8 mouse cellular contexts compared by ENCODE assay signal in the genomic region with DNA sequence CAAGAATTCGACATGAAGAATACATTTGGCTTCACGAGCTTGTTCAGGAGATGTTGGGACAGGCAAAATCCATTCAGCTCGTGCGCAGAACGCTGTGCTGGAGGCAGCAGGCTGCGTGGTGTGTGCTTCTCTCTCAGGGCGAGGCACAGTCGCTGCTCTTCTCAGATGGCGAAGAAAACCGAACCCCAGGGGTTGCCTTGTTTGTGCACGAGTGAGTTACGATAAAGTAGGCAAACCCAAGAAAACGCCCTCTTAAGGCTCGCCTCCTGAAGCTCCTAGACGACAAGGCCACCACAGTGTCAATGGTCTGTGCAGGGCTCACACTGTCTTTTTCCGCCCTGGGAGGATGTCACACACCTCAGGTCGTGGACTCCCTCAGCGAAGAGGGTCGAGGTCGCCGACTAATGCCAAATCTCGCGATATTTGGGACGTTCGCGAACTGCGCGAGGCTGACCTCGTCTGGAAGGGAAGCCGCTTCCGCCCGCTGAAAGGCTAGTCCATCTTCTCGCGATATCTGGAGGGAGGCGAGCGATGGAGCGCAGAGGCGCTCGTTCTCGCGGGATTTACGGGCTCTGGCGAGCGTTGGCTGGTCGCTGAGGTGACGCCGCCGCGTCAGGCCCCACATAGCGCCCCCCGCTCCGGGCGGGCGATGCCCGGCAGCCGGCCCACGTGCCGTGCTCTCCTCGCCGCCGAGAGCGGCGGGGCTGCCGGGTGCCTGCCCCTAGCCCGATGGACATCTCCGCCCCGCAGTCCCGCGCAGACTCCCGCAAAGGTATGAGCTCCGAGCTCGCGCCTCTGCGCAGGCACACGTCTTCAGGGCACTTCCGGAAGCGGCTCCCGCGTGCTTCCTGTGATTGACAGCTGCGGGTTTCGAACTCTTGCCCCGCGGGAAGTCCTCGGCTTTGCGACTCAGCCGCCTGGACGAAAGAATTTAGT. TPM values are rescaled to one million over a fixed set of nuclear protein-coding genes. Genes with fewer than 3 reads are reported as not detected.
A peak's percentile ranks its signal among the peaks of the same experiment; 100 is the strongest.
DNase-seq lines count a peak whose midpoint lies in the region; ATAC-seq and TF ChIP-seq lines count a peak whose summit lies in the region.

Gene Ercc6l2, plus strand, starts transcription at position 495 of the 936 bp plus-strand sequence.

- intact Hi-C loops in heart, postnatal 10 days (cut with DNase I) = loop anchor here (2.0 to 5.0 kb wide), 5 partner anchors 163 to 383 kb away; no protein-coding TSS in a partner anchor

- DNase-seq in heart, postnatal 10 days = peak; percentile 100
- DNase-seq in large intestine, adult 2 months (ENCODE audit: low read depth, low spot score) = peak; percentile 99
- DNase-seq in liver, postnatal 0 days = peak; percentile 98
- peak; percentile 98 for DNase-seq in testis, postnatal 10 days (ENCODE audit: low spot score)

- H3K4me1 ChIP-seq in ES-Bruce4 (ENCODE audit: control insufficient read depth, insufficient read depth, low read length) = no peaks in the 10 kb centered on the region
- peaks cover 17% of the 10 kb centered on the region for H3K4me1 ChIP-seq in forebrain, embryonic 13.5 days
- H3K4me1 ChIP-seq in liver, postnatal 0 days (ENCODE audit: insufficient read depth) = peaks cover 8% of the 10 kb centered on the region
- peaks cover 11% of the 10 kb centered on the region; the same call in 1 of the 2 replicates for H3K4me1 ChIP-seq in neural tube, embryonic 14.5 days (ENCODE audit: control insufficient read depth, insufficient read depth, low read length)

- peak within 1 kb of the TSS; percentile 73 for H3K4me2 ChIP-seq in forebrain, embryonic 13.5 days
- peak within 1 kb of the TSS; percentile 81 for H3K4me2 ChIP-seq in liver, postnatal 0 days (ENCODE audit: low read depth, low read length)
- peak within 1 kb of the TSS; percentile 62 for H3K4me2 ChIP-seq in neural tube, embryonic 14.5 days (ENCODE audit: low read depth, low read length)

- peak within 1 kb of the TSS; percentile 70 for H3K27ac ChIP-seq in ES-Bruce4 (ENCODE audit: insufficient read depth, low read length)
- H3K27ac ChIP-seq in forebrain, embryonic 13.5 days = peak within 1 kb of the TSS; percentile 89
- H3K27ac ChIP-seq in liver, postnatal 0 days (ENCODE audit: low read depth) = peak within 1 kb of the TSS; percentile 92
- H3K27ac ChIP-seq in neural tube, embryonic 14.5 days (ENCODE audit: low read depth, low read length) = peak within 1 kb of the TSS; percentile 99

- ATAC-seq in cerebellum, adult (ENCODE audit: insufficient number of reproducible peaks, low FRiP score, low TSS enrichment) = peak; percentile 98
- ATAC-seq in forebrain, embryonic 13.5 days = peak; percentile 99
- ATAC-seq in liver, postnatal 0 days = peak; percentile 99
- peak; percentile 100 for ATAC-seq in neural tube, embryonic 14.5 days (ENCODE audit: low read depth)

- no peak for TF ChIP-seq EP300 in ES-Bruce4 (IDR thresholded peaks at IDR 0.05; ENCODE audit: insufficient read depth, low read depth, low read length)
- TF ChIP-seq EP300 in liver, postnatal 0 days (IDR thresholded peaks at IDR 0.05; ENCODE audit: low read depth) = peak; percentile 90

- no peaks in the 10 kb centered on the region for H3K9me3 ChIP-seq in ES-Bruce4 (replicated peaks; ENCODE audit: control insufficient read depth, insufficient read depth, low read length, poor library complexity, severe bottlenecking)
- H3K9me3 ChIP-seq in forebrain, embryonic 13.5 days (replicated peaks) = no peaks in the 10 kb centered on the region
- no peaks in the 10 kb centered on the region for H3K9me3 ChIP-seq in liver, postnatal 0 days (ENCODE audit: low read length)
- no peaks in the 10 kb centered on the region for H3K9me3 ChIP-seq in neural tube, embryonic 14.5 days (ENCODE audit: control insufficient read depth, low read length)

- no peaks in the 10 kb centered on the region for H3K27me3 ChIP-seq in ES-Bruce4 (ENCODE audit: control insufficient read depth, insufficient read depth, low read length, poor library complexity, severe bottlenecking)
- H3K27me3 ChIP-seq in forebrain, embryonic 13.5 days = no peaks in the 10 kb centered on the region
- H3K27me3 ChIP-seq in liver, postnatal 0 days (ENCODE audit: insufficient read depth, low read length) = no peaks in the 10 kb centered on the region
- no peaks in the 10 kb centered on the region for H3K27me3 ChIP-seq in neural tube, embryonic 14.5 days (ENCODE audit: control insufficient read depth, insufficient read depth, low read length)

- no peaks in the 10 kb centered on the region for H3K36me3 ChIP-seq in ES-Bruce4 (ENCODE audit: control insufficient read depth, insufficient read depth, low read length, poor library complexity, severe bottlenecking)
- no peaks in the 10 kb centered on the region for H3K36me3 ChIP-seq in forebrain, embryonic 13.5 days (ENCODE audit: poor library complexity, severe bottlenecking)
- H3K36me3 ChIP-seq in liver, postnatal 0 days (replicated peaks; ENCODE audit: insufficient read depth, low read length) = no peaks in the 10 kb centered on the region
- no peaks in the 10 kb centered on the region for H3K36me3 ChIP-seq in neural tube, embryonic 14.5 days (ENCODE audit: control insufficient read depth, insufficient read depth, low read length)

- TF ChIP-seq POLR2A in ES-Bruce4 (IDR thresholded peaks at IDR 0.05; ENCODE audit: insufficient read depth, low read length) = peak; percentile 97

- WGBS in forebrain, embryonic 13.5 days = under 1% methylated on average over 86 of the region's 87 CpGs
- WGBS in large intestine, adult 2 months = under 1% methylated on average over 87 of the region's 87 CpGs
- under 1% methylated on average over 83 of the region's 87 CpGs for WGBS in liver, postnatal 0 days (ENCODE audit: insufficient replicate concordance)
- under 1% methylated on average over 87 of the region's 87 CpGs for WGBS in neural tube, embryonic 14.5 days

- peak within 1 kb of the TSS; percentile 81 for H3K4me3 ChIP-seq in ES-Bruce4 (ENCODE audit: low read depth, low read length)
- H3K4me3 ChIP-seq in forebrain, embryonic 13.5 days = peak within 1 kb of the TSS; percentile 65
- H3K4me3 ChIP-seq in liver, postnatal 0 days (ENCODE audit: low read depth, low read length) = peak within 1 kb of the TSS; percentile 73
- peak within 1 kb of the TSS; percentile 61 for H3K4me3 ChIP-seq in neural tube, embryonic 14.5 days (ENCODE audit: low read depth, low read length)

- TF ChIP-seq CTCF in ES-Bruce4 (IDR thresholded peaks at IDR 0.05; ENCODE audit: low read depth, low read length) = no peak
- TF ChIP-seq CTCF in liver, postnatal 0 days (IDR thresholded peaks at IDR 0.05; ENCODE audit: low read depth) = peak; percentile 7; the same call in 1 of the 2 replicates

- peak within 1 kb of the TSS; percentile 67 for H3K9ac ChIP-seq in ES-Bruce4 (ENCODE audit: low read depth, poor library complexity, severe bottlenecking)
- H3K9ac ChIP-seq in forebrain, embryonic 13.5 days = peak within 1 kb of the TSS; percentile 89
- H3K9ac ChIP-seq in liver, postnatal 0 days (replicated peaks) = peak within 1 kb of the TSS; percentile 82
- H3K9ac ChIP-seq in neural tube, embryonic 14.5 days (replicated peaks; ENCODE audit: low read depth, low read length) = peak within 1 kb of the TSS; percentile 86

RNA-seq across cellular contexts. Expression of gene Ercc6l2, which starts in this region (rescaled TPM):
- polyA plus RNA-seq in ES-Bruce4 (2011; ENCODE audit: insufficient read depth, insufficient read length, low read depth, missing spikeins) = 46.6 and 47.9 TPM in 2 replicates
- 16.9 and 19.7 TPM in 2 replicates for polyA plus RNA-seq in forebrain, embryonic 13.5 days (2015; fragmentation: Nextera tagmentation; extraction: Ambion mirVana)
- total RNA-seq in heart, postnatal 10 days (2021) = 10 to 100 TPM; 12.8 to 13.5 TPM
- 2.0 and 3.8 TPM in 2 replicates for polyA plus RNA-seq in large intestine, adult 2 months (2012; rRNA removed)
- 4.6 and 5.5 TPM in 2 replicates for polyA plus RNA-seq in liver, postnatal 0 days (2015; fragmentation: Nextera tagmentation; extraction: Ambion mirVana)
- polyA plus RNA-seq in neural tube, embryonic 14.5 days (2014; fragmentation: Nextera tagmentation; extraction: Ambion mirVana) = 13.6 and 18.4 TPM in 2 replicates

Comparison
In these comparisons a context has a peak if more than half of its experiments do, and no peak if none do; other contexts are left out.
1. Peak in every context shown above with its lines: DNase-seq, ATAC-seq, H3K4me3 ChIP-seq and H3K27ac ChIP-seq.